Mouse (Mus musculus): ENCODE data around the gene Arl1.
"Not testable (repeated sequence)": the region's sequence is repeated elsewhere in the genome, so short reads cannot be mapped to it uniquely, and the experiment has no call there.

Arl1 gene

GRCm38 (mm10) chr10:88730571-88731495, at the start of gene Arl1:
TSS of gene Arl1 (plus strand) at chr10:88730858.
- peak; percentile 67 for DNase-seq (ENCODE audit: low read depth, low spot score)

- no peak for DNase-seq (ENCODE audit: low read depth, low spot score)
These were observed 47.6 kb upstream of the Arl1 start for GRCm38 (mm10) chr10:88682904-88683563.

DNA sequence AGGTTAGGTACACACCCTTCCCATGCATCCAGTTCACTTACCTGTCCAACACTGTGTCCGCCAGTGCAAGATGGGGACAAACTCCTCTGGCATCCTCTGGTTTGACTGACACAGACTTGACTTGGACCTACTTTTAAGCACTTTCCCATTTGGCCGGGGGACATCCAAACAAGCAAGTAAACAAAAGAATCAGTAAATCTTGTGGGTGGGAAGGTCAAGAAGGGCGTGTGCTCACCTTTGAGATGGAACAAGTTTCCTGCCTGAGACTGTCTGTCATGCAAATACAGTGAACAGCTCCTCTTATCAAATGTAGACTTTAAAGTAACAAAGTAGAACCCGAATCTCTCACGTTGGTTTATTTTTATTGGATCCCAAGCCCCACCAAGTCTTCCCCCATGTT, 45.7 kb upstream of the Arl1 start, which contains the start of gene Spic:
Gene Spic (minus strand): TSS at position 91 of the 400 bp plus-strand sequence.
- no peak for DNase-seq (ENCODE audit: low read depth, low spot score)

DNA sequence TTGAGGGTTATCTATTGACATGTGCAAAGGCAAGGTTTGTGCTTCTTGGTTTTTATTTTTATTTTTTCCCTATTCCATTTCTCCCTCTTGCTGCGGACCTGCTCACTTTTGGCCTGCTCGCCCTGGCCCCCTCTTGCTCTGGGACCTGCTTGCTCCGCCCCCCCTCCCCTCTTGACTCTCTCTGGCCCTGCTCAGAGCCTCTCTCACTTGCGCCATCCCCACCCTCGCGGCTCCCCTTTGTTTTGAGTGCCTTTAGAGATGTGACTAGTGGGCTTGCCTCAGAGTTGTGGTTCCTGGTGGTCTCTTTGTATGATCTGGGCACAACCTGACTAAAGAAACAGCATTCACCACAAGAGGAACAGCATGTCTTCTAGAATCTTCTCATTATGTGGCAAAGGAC, 29.7 kb upstream of the Arl1 start:
- no peak for DNase-seq (ENCODE audit: low read depth, low spot score)

DNA sequence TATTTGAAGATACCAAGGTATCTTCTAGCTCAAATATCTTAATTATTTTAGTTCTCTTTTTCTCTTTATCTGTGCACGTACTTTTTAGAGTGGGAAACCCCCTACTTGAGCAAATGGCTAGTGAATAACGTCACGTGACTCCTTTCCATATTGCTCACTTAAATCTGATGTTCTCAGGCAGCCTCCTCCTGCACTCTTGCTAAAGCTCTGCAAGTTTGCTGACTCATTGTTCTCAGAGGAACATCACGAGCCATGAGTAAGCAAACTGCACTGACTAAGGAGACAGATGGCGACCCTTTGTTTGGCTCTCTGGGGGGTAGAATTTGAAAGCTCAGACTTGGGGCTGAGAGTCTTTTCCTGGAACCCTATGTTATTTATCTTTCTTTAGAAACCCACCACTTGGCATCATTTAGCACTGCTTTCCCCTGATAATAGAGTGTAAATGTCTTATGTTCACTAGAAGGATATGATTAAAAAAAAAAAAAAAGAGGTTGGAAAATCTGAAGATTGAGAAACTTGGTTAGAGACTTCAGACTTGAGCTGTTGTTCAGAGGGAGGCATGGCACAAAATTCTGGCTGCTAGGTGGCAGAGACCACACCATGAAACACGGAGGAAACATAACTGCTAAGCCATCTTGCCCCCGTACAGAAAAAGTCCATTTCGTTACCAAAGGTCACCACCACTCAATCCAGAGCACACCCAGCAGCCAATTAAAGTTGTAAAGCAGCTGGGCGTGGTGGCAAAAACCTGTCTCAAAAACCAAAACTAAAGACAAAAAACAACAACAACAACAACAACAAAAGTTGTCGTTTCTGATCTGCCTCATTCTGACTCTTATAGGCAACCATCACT, 21.8 kb upstream of the Arl1 start:
- no peak for DNase-seq (ENCODE audit: low read depth, low spot score)

- no peak for DNase-seq (ENCODE audit: low read depth, low spot score)
These were observed 18.3 kb upstream of the Arl1 start for GRCm38 (mm10) chr10:88712359-88712758.

DNA sequence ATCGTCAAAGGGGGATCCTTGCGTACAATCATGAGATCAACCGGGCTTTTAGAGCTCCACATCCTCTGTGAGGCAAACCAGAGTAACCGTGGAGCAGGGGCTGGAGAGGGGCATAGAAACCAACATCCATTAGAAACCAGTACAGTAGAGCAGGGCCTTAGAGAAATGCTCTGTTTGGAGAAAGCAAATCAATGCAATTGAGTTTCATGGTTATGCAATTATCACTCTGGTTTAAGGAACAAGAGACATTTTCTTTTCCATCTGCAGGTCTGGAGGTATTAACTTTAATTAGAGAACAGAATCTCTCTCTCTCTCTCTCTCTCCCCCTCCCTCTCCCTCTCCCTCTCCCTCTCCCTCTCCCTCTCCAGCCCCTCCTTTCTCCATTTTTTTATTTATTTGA, 15.9 kb upstream of the Arl1 start:
- DNase-seq (ENCODE audit: low read depth, low spot score), result no peak

DNA sequence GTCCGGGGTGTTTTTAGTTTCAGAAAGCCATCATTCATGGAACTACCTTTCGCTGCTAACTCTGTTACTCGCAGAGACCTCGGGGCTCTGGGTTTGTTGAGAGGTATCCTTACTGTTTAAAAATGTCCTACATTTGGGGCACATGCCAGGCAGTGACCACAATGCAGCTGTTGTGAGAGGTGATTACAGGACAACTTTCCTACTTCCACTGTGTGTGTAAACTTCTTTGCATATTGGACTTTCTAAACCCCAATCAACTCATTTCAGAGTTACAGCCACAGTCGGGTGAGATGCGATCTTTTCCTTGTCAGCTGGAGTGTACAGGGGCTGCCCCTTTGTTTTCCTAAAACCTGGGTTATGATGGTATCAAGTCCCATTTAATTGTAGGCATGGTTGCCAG, 15.0 kb upstream of the Arl1 start:
- no peak for DNase-seq (ENCODE audit: low read depth, low spot score)

GRCm38 (mm10) chr10:88716986-88717755, 13.5 kb upstream of the Arl1 start:
- DNase-seq (ENCODE audit: low read depth, low spot score), result no peak

DNA sequence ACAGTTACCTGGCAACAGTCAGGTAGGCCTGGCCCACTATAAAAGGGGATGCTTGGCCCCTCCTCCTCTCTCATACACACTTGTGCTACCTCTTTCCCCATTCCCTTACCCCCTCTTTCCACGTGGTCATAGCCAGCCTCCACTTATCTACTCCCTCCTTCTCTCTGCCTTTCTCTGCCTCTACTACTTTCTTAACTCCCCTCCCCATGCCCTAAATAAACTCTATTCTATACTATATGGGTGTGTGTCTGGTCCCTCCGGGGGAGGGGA, 13.0 kb upstream of the Arl1 start:
- no peak for DNase-seq (ENCODE audit: low read depth, low spot score)

DNA sequence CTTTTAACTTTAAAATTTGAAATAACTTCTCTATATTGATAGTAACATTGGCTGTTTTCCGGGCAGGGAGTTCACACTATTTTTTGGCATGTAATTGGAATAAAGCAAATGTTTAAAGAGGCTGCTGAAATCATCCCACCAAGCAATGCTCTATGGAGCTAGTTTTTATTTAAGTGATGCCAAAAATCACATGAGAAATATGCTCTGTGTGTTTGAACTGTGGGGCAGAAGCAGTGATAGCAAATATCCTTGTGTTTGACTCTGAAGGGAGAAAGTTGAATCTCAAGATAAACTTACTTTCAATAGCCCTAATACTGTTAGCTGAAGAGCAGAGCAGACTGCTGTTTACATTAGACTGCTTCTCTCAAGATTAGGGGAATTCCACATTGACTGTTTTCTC, 11.0 kb upstream of the Arl1 start:
- DNase-seq (ENCODE audit: low read depth, low spot score), result no peak

DNA sequence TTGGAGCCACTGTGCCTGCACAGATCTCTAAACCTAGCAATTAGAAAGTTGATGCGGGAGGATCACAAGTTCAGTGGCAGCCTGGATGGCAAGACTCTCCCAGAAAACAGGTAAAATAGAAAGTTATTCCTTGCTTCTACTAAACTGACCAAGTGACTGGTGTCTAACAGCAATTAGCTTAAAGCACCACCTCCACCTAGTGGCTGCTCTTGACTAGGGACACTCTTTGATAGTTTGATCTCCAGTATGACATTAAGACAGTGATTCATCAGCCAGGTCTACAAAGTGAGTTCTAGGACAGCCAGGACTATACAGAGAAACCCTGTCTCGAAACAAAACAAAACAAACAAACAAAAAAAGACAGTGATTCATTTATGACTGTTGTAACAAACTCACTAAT, 5.3 kb upstream of the Arl1 start:
- DNase-seq (ENCODE audit: low read depth, low spot score), result no peak

DNA sequence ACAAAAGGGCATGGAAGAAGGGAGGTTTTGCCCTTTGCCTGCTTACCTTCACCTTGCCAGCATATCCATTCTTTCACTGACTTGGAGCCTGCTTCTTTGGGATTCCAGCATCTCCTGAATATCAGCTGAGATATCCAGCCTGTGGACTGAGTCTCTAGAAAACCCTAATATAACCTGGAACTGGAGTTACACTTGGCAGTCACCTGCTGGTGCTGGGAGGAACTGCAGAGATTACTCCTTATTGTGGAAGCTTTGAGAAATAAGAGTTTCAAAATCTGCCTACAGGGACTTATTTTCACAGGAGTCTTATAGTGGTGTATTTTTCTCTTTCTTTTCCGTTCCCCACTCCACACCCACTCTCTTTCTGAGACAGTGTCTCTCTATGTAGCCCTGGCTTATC, 3.5 kb upstream of the Arl1 start:
- no peak for DNase-seq (ENCODE audit: low read depth, low spot score)

DNA sequence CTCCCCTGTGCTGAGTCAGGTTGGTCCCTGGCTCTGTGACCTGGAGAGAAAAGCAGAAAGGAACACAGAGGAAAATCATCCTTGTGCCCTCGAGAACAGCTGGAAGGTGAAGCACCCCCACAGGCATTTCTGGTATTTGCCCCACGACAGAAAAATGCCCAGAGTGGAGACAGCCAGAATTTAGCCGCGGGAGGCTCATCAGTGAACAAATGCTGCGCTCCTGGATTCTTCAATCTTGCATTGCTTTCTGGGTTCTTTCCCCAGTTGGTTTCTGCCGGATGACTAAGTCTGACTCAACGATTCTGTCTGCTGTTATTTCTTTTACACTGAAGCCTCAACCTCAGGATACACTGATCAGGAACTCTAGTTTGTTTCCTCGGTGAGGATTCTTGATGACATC, 2.5 kb upstream of the Arl1 start:
- no peak for DNase-seq (ENCODE audit: low read depth, low spot score)

DNA sequence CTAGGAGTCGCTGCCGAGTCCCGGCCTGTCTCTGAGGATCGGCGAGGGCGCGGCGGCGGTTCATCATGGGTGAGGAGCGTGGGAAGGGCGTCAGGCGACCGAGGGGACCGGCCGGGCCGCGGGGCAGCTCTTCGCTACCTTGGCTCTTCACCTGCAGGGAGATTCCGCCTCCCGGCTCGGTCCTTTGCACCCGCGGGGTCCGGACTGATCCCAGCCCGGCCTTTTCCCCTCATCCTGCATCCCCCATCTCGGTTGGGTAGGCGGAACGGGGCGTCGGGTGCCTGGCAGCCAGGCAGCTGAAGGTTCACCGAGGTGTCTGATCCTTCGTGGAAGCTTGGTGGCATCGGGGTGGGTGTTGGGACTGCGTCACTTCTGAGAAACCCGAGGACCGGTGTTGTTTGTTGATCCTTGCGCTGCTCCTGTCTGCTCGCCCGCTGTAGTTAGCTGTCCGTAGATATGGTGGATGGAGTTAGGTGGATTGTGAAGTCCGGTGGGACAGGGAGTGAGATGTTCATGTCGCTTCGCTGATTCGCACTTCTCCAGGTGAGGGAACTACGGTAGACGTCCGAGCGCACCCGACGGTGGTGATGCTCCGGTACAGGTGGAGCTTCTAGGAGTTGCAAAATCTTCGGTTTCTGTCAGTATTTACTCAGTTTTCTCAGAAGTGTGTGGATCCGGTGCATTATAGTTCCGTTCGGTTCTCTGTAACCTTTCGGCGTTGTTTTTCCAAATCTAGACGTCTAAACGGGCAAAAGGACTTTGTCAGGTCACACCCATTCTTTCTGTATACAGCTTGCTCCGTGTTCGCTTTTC, 1.0 kb downstream of the Arl1 start:
- peak; percentile 26 for DNase-seq (ENCODE audit: low read depth, low spot score)

- DNase-seq (ENCODE audit: low read depth, low spot score), result peak; percentile 13
These were observed 1.6 kb downstream of the Arl1 start for GRCm38 (mm10) chr10:88732309-88732622.

GRCm38 (mm10) chr10:88739074-88739473, 8.4 kb downstream of the Arl1 start:
- not testable (repeated sequence) for DNase-seq (ENCODE audit: low read depth, low spot score)

DNA sequence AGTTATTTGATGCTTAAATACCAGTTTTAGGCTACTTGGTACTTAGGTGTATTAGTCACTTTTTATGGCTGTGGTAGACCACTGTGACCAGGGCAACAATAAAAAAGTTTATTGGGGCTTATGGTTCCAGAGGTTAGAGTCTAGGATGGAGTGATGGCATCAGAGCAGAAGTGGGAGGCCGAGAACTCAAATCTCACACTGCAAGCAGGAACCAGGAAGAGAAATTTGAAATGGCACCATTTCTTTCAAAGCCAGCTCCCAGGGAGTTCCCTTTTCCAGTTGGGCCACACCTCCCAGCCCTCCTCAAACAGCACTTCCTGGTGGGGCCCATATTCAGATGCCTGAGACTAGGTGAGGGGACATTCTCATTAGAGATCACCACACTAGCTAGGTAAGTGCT, 9.2 kb downstream of the Arl1 start:
- no peak for DNase-seq (ENCODE audit: low read depth, low spot score)

- DNase-seq (ENCODE audit: low read depth, low spot score), result no peak
These were observed 10.1 kb downstream of the Arl1 start for GRCm38 (mm10) chr10:88740781-88741180.

GRCm38 (mm10) chr10:88741426-88741825, 10.8 kb downstream of the Arl1 start:
- DNase-seq (ENCODE audit: low read depth, low spot score), result no peak
